Mouse (Mus musculus): Measurements from ENCODE around the gene Pik3cd.

The Pik3cd gene

GRCm38 (mm10) chr4:149608309-149608638 lies 94.1 kb downstream of the Pik3cd start:
- no peak for DNase-seq (ENCODE audit: low spot score)

DNA sequence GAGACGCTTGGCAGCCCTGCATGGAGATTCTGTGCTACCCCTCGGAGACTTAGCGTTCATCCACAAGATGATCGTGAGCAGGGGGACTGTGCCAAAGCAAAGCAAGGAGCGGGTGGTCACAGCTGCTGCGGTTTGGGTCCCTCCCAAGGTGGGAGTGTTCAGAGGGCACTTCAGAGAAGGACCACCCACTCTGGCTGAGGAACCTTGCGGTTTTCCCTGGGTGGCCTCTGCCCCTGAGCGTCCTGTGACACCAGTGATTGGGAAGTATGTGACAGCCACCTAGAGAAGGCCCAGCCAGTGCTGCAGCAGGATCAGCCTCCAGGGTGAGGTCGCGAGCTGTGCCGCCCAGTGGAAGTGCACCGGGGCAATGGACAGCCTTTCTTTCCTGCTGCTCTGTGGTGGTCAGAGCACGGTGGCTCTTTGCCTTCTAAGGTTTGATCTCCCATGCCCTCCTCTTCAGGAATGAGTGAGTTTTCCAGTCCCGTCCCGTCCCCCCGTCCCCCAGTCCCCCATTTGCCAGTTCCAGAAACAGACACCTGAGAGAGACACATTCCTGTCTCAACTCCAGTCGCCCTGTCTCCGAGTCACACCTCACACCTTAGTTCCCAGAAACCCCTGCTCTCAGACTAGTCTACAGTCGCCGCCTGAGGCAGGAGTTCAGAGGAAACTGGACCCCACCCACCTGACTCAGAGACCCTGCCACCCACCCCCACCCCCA lies 94.6 kb downstream of the Pik3cd start:
- DNase-seq (ENCODE audit: low spot score) = no peak

- no peak for DNase-seq (ENCODE audit: low spot score)
These were observed 95.5 kb downstream of the Pik3cd start for GRCm38 (mm10) chr4:149606766-149607358.

GRCm38 (mm10) chr4:149606056-149606455 lies 96.3 kb downstream of the Pik3cd start:
- no peak for DNase-seq (ENCODE audit: low spot score)

DNA sequence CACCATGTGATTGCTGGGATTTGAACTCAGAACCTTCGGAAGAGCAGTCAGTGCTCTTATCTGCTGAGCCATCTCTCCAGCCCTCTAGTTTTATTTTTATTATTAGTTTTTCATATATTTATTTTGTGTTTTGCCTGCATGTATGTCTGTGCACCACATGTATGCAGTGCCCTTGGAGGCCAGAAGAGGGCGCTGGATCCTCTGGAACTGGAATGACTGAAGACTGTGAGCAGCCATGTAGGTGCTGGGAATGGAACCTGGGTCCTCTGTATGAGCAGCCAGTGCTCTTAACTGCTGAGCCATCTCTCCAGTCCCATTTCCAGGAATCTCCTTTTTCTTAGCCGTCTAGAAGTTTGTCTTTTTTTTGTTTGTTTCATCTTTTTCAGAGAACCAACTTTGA lies 97.9 kb downstream of the Pik3cd start:
- DNase-seq (ENCODE audit: low spot score) = no peak

DNA sequence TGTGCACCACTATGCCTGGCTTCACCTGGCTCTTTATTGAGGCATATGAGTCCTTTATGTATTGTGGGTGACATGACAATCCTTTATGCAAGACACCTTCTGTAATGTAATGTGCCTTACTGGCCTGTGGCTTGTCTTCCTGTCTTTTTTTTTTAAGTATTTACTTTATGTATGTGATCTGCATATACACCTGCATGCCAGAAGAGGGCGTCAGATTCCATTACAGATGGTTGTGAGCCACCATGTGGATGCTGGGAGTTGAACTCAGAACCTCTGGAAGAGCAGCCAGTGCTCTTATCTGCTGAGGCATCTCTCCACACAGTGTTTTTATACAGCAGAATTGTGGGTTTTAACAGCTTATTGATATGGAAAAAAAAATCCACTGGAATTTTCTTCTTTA lies 98.5 kb downstream of the Pik3cd start:
- no peak for DNase-seq (ENCODE audit: low spot score)

DNA sequence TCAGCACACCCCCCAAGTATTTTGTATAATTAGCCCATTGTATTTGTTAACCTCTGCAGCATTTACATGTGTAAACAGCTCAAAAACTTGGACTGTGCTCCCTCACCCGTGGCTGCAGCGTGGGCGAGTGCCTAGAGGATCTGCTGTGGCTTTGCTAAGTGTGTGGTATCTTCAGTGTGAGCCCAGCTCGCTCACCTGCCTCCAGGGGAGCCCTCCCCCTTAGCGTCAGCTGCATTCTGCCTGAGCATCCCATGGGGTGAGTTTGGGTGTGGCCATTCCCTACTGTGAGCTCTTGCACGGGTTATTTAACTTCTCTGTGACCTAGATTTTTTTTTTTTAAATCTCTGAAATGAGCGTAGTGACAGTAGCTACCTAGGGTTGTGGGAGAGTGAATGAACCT lies 100.1 kb downstream of the Pik3cd start:
- DNase-seq (ENCODE audit: low spot score) = no peak

DNA sequence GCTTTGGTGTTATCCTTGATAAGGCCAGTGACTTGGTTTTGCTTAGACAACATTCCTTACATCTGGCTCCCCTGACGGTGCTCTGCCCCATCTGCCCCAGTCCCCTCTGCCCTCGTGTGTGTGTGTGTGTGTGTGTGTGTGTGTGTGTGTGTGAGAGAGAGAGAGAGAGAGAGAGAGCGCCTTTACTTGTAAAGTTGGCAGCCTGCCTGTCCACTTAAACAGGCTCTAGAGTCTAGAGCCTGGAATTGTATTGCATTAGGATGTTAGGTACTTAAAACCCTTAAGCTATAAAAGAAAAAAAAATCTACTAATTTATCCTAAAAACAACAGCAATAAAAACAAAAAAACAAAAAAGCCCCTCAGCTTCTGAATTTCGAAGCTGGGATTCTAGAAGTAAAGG lies 100.9 kb downstream of the Pik3cd start:
- no peak for DNase-seq (ENCODE audit: low spot score)

DNA sequence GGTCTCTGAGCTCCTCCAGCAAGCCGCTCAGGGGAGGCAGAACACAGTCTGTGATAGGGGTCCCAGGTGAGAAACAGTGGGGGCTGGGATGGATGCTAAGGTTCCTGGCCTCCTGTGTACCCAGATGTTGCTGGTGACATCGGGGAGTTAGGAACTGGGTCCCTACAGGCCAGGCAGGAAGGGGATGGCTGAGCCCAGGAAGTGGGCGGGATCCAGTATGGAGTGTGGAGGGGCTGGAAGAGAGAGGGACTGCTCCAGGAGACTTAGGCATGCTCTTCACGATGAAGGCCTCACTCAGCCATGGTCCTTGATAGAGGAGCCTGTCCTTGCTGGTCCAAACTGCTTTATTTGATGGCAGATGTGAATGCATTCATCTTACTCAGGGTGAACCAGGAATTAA lies 102.2 kb downstream of the Pik3cd start:
- no peak for DNase-seq (ENCODE audit: low spot score)

GRCm38 (mm10) chr4:149599549-149599948 lies 102.8 kb downstream of the Pik3cd start:
- no peak for DNase-seq (ENCODE audit: low spot score)
